Mouse (Mus musculus) midbrain, embryonic 14.5 days (tissue): ENCODE measurements around the gene Cldn7. TPM values are rescaled to one million over a fixed set of nuclear protein-coding genes. Genes with fewer than 3 reads are reported as not detected.
A peak's percentile ranks its signal among the peaks of the same experiment; 100 is the strongest.
"Not testable (repeated sequence)": the region's sequence is repeated elsewhere in the genome, so short reads cannot be mapped to it uniquely, and the experiment has no call there.

Experiments
- ATAC-seq: fragments of 200-750 bp; cut with Nextera tagmentation; 2 replicates; pipeline ENCODE4 v1.8.0; 2017; ENCODE audit warnings: moderate number of reproducible peaks, moderate library complexity; ENCODE audit not compliant: low FRiP score, low TSS enrichment
- DNase-seq: peaks from one replicate; pipeline ENCODE4 v3.0.0-alpha.2; 2015
- H3K27ac ChIP-seq: fragments of 300-500 bp; sonication (generic); replicated peaks from 2 replicates; pipeline ENCODE4 v1.5.1; 2014; ENCODE audit warnings: mild to moderate bottlenecking, low read depth, low read length, moderate library complexity
- H3K27me3 ChIP-seq: fragments of 300-500 bp; sonication (generic); 2 replicates; pipeline ENCODE4 v1.6.1; 2014; ENCODE audit warnings: low read length, control low read depth, mixed read lengths; ENCODE audit not compliant: control insufficient read depth, insufficient read depth
- H3K36me3 ChIP-seq: fragments of 300-500 bp; sonication (generic); 2 replicates; pipeline ENCODE4 v1.6.1; 2014; ENCODE audit warnings: low read length, control low read depth; ENCODE audit not compliant: control insufficient read depth, insufficient read depth
- H3K4me1 ChIP-seq: fragments of 300-500 bp; sonication (generic); 2 replicates; pipeline ENCODE4 v1.6.1; 2014; ENCODE audit warnings: mild to moderate bottlenecking, antibody characterized with exemption, low read length, control low read depth; ENCODE audit not compliant: control insufficient read depth, insufficient read depth
- H3K4me2 ChIP-seq: fragments of 300-500 bp; sonication (generic); 2 replicates; pipeline ENCODE4 v1.6.1; 2014; ENCODE audit warnings: mild to moderate bottlenecking, low read length, moderate library complexity
- H3K4me3 ChIP-seq: fragments of 300-500 bp; sonication (generic); replicated peaks from 2 replicates; pipeline ENCODE4 v1.5.1; 2014; ENCODE audit warnings: low read depth, low read length
- H3K9ac ChIP-seq: fragments of 300-500 bp; sonication (generic); replicated peaks from 2 replicates; pipeline ENCODE4 v1.6.1; 2014; ENCODE audit warnings: mild to moderate bottlenecking, low read length, moderate library complexity
- H3K9me3 ChIP-seq: fragments of 300-500 bp; sonication (generic); 2 replicates; pipeline ENCODE4 v1.6.1; 2016; ENCODE audit warnings: low read length, control low read depth, mixed read lengths; ENCODE audit not compliant: control insufficient read depth
- WGBS: fragments of 180-500 bp; shearing (Covaris S2); extraction: QIAGEN DNeasy Blood & Tissue Kit; methylation state at CpG from one replicate; pipeline ENCODE4 v1.1.7; 2014; 5-methylcytosine and 5-hydroxymethylcytosine counted together
- polyA plus RNA-seq: library from polyadenylated mRNA; unstranded; fragments of >200 nt; fragmentation: Nextera tagmentation; extraction: Ambion mirVana; gene quantifications from 2 replicates; pipeline ENCODE4 v1.2.1, GENCODE M21; 2014

The Cldn7 gene
- polyA plus RNA-seq: 0.20 TPM in 1 of 2 replicates, not detected in the other

- WGBS: 11% methylated on average over 24 of the region's 24 CpGs
- no peaks in the 10 kb centered on the region for H3K9me3 ChIP-seq
- H3K4me3 ChIP-seq: 0 out of 2 replicates have a peak within 1 kb of the TSS, but pooled peaks have one; percentile 7
- DNase-seq: no peak
- peaks cover 13% of the 10 kb centered on the region for H3K36me3 ChIP-seq
- no peak for ATAC-seq
- H3K9ac ChIP-seq: no peak within 1 kb of the TSS
- H3K4me1 ChIP-seq: 0 out of 2 replicates have a peak, but pooled peaks cover 5% of the 10 kb centered on the region
- 0 out of 2 replicates have a peak within 1 kb of the TSS, but pooled peaks have one; percentile 17 for H3K4me2 ChIP-seq
- H3K27me3 ChIP-seq: peaks cover 55% of the 10 kb centered on the region
- H3K27ac ChIP-seq: no peak within 1 kb of the TSS
Measured at GRCm38 (mm10) chr11:69964650-69965270, at the start of gene Cldn7. Gene Cldn7 (plus strand): TSS chr11:69964779.

DNA sequence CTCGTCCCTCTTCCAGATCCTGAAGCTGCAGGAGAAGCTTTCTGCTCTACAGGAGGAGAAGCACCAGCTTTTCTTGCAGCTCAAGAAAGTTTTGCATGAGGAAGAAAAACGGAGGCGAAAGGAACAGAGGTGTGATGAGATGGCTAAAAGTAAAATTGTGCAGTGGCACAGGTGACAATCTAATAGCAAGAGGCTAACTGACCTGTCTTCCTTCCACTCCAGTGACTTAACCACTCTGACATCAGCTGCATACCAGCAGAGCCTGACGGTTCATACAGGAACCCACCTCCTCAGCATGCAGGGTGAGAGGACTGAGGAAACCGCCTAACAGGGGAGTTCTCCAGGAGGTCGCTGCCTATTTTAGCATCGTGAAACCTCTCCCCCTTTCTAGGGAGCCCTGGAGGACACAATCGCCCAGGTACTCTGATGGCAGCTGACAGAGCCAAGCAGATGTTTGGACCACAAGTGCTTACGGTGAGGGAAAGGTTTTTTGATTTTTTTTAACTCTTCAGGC, 49.6 kb upstream of the Cldn7 start:
- H3K9me3 ChIP-seq: no peaks in the 10 kb centered on the region
- peaks cover 21% of the 10 kb centered on the region for H3K4me1 ChIP-seq
- 43% methylated on average over 9 of the region's 9 CpGs for WGBS
- peak overlapping the region; percentile 80 for H3K4me3 ChIP-seq
- DNase-seq (no peak), ATAC-seq (no peak)
- peak overlapping the region; percentile 99 for H3K4me2 ChIP-seq
- H3K9ac ChIP-seq: peak overlapping the region; percentile 82; the same call in 1 of the 2 replicates
- no peaks in the 10 kb centered on the region for H3K27me3 ChIP-seq
- peaks cover 79% of the 10 kb centered on the region for H3K36me3 ChIP-seq
- no peak overlapping the region for H3K27ac ChIP-seq

GRCm38 (mm10) chr11:69915667-69916627, 48.6 kb upstream of the Cldn7 start:
- Histone ChIP-seq H3K4me1 (peaks cover 21% of the 10 kb centered on the region), H3K9ac (no peak overlapping the region), H3K4me2 (no peak overlapping the region), H3K4me3 (no peak overlapping the region), H3K27ac (no peak overlapping the region; the same call in 1 of the 2 replicates), H3K36me3 (peaks cover 69% of the 10 kb centered on the region), H3K9me3 (no peaks in the 10 kb centered on the region), H3K27me3 (no peaks in the 10 kb centered on the region)
- no peak for ATAC-seq
- WGBS: 76% methylated on average over 5 of the region's 5 CpGs
- DNase-seq: no peak

GRCm38 (mm10) chr11:69916652-69917378, 47.8 kb upstream of the Cldn7 start:
- WGBS: 62% methylated on average over 7 of the region's 7 CpGs
- DNase-seq, H3K9ac ChIP-seq, H3K9me3 ChIP-seq, ATAC-seq, H3K27me3 ChIP-seq, H3K4me2 ChIP-seq, H3K4me3 ChIP-seq, H3K27ac ChIP-seq: not testable (repeated sequence)
- peaks cover 61% of the 10 kb centered on the region for H3K36me3 ChIP-seq
- H3K4me1 ChIP-seq: peaks cover 21% of the 10 kb centered on the region

- Histone ChIP-seq H3K9me3 (no peaks in the 10 kb centered on the region), H3K4me3 (no peak overlapping the region), H3K27ac (no peak overlapping the region), H3K9ac (no peak overlapping the region), H3K4me1 (peaks cover 24% of the 10 kb centered on the region), H3K4me2 (no peak overlapping the region), H3K36me3 (peaks cover 54% of the 10 kb centered on the region), H3K27me3 (no peaks in the 10 kb centered on the region)
- 88% methylated on average over 8 of the region's 8 CpGs for WGBS
- ATAC-seq: no peak
- DNase-seq: no peak
Measured at GRCm38 (mm10) chr11:69917379-69917948, 47.1 kb upstream of the Cldn7 start.

DNA sequence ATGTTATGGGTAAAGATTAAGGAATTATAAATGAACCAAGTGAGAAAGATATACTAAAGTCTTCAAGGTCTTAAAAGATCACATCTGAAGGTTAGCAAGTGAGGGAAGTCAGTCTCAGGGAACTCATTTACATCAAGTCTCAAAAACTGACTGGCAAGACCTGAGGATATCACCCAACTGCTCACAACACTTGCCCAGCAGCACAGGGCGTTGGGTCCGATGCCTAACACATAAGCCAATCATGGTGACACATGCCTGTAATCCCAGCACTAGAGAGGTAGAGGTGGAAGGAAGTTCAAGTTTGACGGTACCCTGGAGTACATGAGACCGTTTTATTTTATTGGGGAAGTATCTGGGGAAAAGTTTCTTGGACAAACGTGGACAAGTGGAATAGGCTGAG, 46.5 kb upstream of the Cldn7 start:
- no peak overlapping the region for H3K27ac ChIP-seq
- no peaks in the 10 kb centered on the region for H3K9me3 ChIP-seq
- 89% methylated on average over 5 of the region's 5 CpGs for WGBS
- no peak overlapping the region for H3K9ac ChIP-seq
- H3K36me3 ChIP-seq: peaks cover 48% of the 10 kb centered on the region
- no peak overlapping the region for H3K4me2 ChIP-seq
- DNase-seq (no peak), ATAC-seq (no peak)
- peaks cover 26% of the 10 kb centered on the region for H3K4me1 ChIP-seq
- no peak overlapping the region for H3K4me3 ChIP-seq
- H3K27me3 ChIP-seq: no peaks in the 10 kb centered on the region

DNA sequence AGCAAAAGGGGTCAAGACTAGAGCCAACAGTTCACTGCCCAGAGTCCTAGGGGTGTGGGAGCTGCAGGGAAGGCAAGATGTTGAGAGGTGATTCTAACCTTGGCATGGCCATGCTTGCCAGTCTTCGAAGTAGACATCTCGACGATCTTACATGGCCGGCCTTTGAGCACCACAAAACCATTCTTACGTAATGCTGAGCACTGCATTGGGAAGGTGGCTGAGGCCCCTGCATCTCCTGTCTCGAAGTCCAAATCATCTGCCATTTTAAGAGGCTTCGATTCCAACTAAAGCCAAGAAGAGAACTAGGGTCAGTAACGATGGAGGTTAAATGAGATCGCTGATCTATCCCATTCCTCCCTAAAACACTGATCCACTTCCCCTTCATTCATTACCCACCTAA, 45.5 kb upstream of the Cldn7 start:
- WGBS: 86% methylated on average over 9 of the region's 9 CpGs
- Histone ChIP-seq H3K27ac (no peak overlapping the region), H3K9ac (0 out of 2 replicates have a peak overlapping the region, but pooled peaks have one; percentile 86), H3K9me3 (no peaks in the 10 kb centered on the region), H3K4me2 (peak overlapping the region; percentile 99), H3K4me3 (no peak overlapping the region), H3K4me1 (peaks cover 21% of the 10 kb centered on the region), H3K36me3 (peaks cover 42% of the 10 kb centered on the region), H3K27me3 (no peaks in the 10 kb centered on the region)
- ATAC-seq (no peak), DNase-seq (no peak)
